Mouse (Mus musculus) forebrain, embryonic 13.5 days (tissue): ENCODE data around the gene Tango2. TPM values are rescaled to one million over a fixed set of nuclear protein-coding genes. Genes with fewer than 3 reads are reported as not detected.
A peak's percentile ranks its signal among the peaks of the same experiment; 100 is the strongest.

Experiments
- ATAC-seq: fragments of 200-750 bp; cut with Nextera tagmentation; 2 replicates; pipeline ENCODE4 v1.8.0; 2017
- H3K27ac ChIP-seq: fragments of 300-500 bp; sonication (generic); 2 replicates; pipeline ENCODE4 v1.5.1; 2015; ENCODE audit warnings: inconsistent platforms, mild to moderate bottlenecking, moderate library complexity
- H3K27me3 ChIP-seq: fragments of 300-500 bp; sonication (generic); 2 replicates; pipeline ENCODE4 v1.6.1; 2015; ENCODE audit warnings: mild to moderate bottlenecking, inconsistent platforms
- H3K36me3 ChIP-seq: fragments of 300-500 bp; sonication (generic); 2 replicates; pipeline ENCODE4 v1.6.1; 2015; ENCODE audit warnings: mild to moderate bottlenecking, inconsistent platforms; ENCODE audit not compliant: poor library complexity, severe bottlenecking
- H3K4me1 ChIP-seq: fragments of 300-500 bp; sonication (generic); 2 replicates; pipeline ENCODE4 v1.6.1; 2015; ENCODE audit warnings: inconsistent platforms
- H3K4me2 ChIP-seq: fragments of 300-500 bp; sonication (generic); 2 replicates; pipeline ENCODE4 v1.6.1; 2015; ENCODE audit warnings: inconsistent platforms, mild to moderate bottlenecking, moderate library complexity
- H3K4me3 ChIP-seq: fragments of 300-500 bp; sonication (generic); 2 replicates; pipeline ENCODE4 v1.5.1; 2015; ENCODE audit warnings: mild to moderate bottlenecking, inconsistent platforms
- H3K9ac ChIP-seq: fragments of 300-500 bp; sonication (generic); 2 replicates; pipeline ENCODE4 v1.6.1; 2015; ENCODE audit warnings: mild to moderate bottlenecking, inconsistent platforms
- H3K9me3 ChIP-seq: fragments of 300-500 bp; sonication (generic); replicated peaks from 2 replicates; pipeline ENCODE4 v1.6.1; 2016; ENCODE audit warnings: inconsistent platforms
- WGBS: fragments of 180-500 bp; shearing (Covaris S2); methylation state at CpG from one replicate; pipeline ENCODE4 v1.1.7; 2015; 5-methylcytosine and 5-hydroxymethylcytosine counted together
- polyA plus RNA-seq: library from polyadenylated mRNA; unstranded; fragments of >200 nt; fragmentation: Nextera tagmentation; extraction: Ambion mirVana; gene quantifications from 2 replicates; pipeline ENCODE4 v1.2.1, GENCODE M21; 2015

Gene Tango2
- polyA plus RNA-seq, result 59.2 and 63.2 TPM in 2 replicates

GRCm38 (mm10) chr16:18347931-18348600 lies at the start of gene Tango2, which contains the start of gene Arvcf:
Tango2 (minus strand) TSS chr16:18348103.
Arvcf (plus strand) TSS chr16:18348182.
- peak within 1 kb of the TSS; percentile 40; the same call in 1 of the 2 replicates for H3K27ac ChIP-seq
- ATAC-seq, result peak; percentile 88
- peaks cover 2% of the 10 kb centered on the region for H3K36me3 ChIP-seq

GRCm38 (mm10) chr16:18396791-18397621 lies 49.1 kb upstream of the Tango2 start:
- no peaks in the 10 kb centered on the region for H3K27me3 ChIP-seq
- 94% methylated on average over 27 of the region's 27 CpGs for WGBS
- peaks cover 85% of the 10 kb centered on the region for H3K4me1 ChIP-seq
- H3K4me3 ChIP-seq, result no peak overlapping the region
- H3K9ac ChIP-seq, result no peak overlapping the region
- no peak for ATAC-seq
- 0 out of 2 replicates have a peak overlapping the region, but pooled peaks have one; percentile 91 for H3K27ac ChIP-seq
- H3K4me2 ChIP-seq, result no peak overlapping the region
- H3K36me3 ChIP-seq, result peaks cover 59% of the 10 kb centered on the region
- no peaks in the 10 kb centered on the region for H3K9me3 ChIP-seq

More at GRCm38 (mm10) chr16:18347931-18348600, at the start of gene Tango2, which contains the start of gene Arvcf:
- H3K4me1 ChIP-seq, result peaks cover 44% of the 10 kb centered on the region
- WGBS, result under 1% methylated on average over 42 of the region's 44 CpGs
- H3K9ac ChIP-seq, result peak within 1 kb of the TSS; percentile 89
- H3K4me2 ChIP-seq, result peak within 1 kb of the TSS; percentile 86
- no peaks in the 10 kb centered on the region for H3K27me3 ChIP-seq
- H3K9me3 ChIP-seq, result no peaks in the 10 kb centered on the region
- peak within 1 kb of the TSS; percentile 85 for H3K4me3 ChIP-seq

- Histone ChIP-seq H3K4me1 (peaks cover 78% of the 10 kb centered on the region), H3K4me3 (0 out of 2 replicates have a peak overlapping the region, but pooled peaks have one; percentile 12), H3K9me3 (no peaks in the 10 kb centered on the region), H3K4me2 (peak overlapping the region; percentile 73), H3K27me3 (no peaks in the 10 kb centered on the region), H3K27ac (peak overlapping the region; percentile 91), H3K36me3 (peaks cover 50% of the 10 kb centered on the region), H3K9ac (peak overlapping the region; percentile 30; the same call in 1 of the 2 replicates)
- 50% methylated on average over 2 of the region's 2 CpGs for WGBS
- no peak for ATAC-seq
Observed at GRCm38 (mm10) chr16:18396201-18396600, 48.3 kb upstream of the Tango2 start.

- Histone ChIP-seq H3K36me3 (peaks cover 45% of the 10 kb centered on the region), H3K4me2 (peak overlapping the region; percentile 73), H3K27ac (peak overlapping the region; percentile 91), H3K4me1 (peaks cover 73% of the 10 kb centered on the region), H3K4me3 (peak overlapping the region; percentile 14; the same call in 1 of the 2 replicates), H3K9ac (0 out of 2 replicates have a peak overlapping the region, but pooled peaks have one; percentile 30), H3K9me3 (no peaks in the 10 kb centered on the region), H3K27me3 (no peaks in the 10 kb centered on the region)
- 19% methylated on average over 6 of the region's 7 CpGs for WGBS
- no peak for ATAC-seq
Observed at GRCm38 (mm10) chr16:18395620-18396036, 47.7 kb upstream of the Tango2 start.

GRCm38 (mm10) chr16:18394777-18395619 lies 47.1 kb upstream of the Tango2 start:
- peak overlapping the region; percentile 91 for H3K27ac ChIP-seq
- H3K4me2 ChIP-seq, result peak overlapping the region; percentile 73
- peak; percentile 34; the same call in 1 of the 2 replicates for ATAC-seq
- H3K9ac ChIP-seq, result peak overlapping the region; percentile 59
- H3K27me3 ChIP-seq, result no peaks in the 10 kb centered on the region
- H3K9me3 ChIP-seq, result no peaks in the 10 kb centered on the region
- 11% methylated on average over 11 of the region's 11 CpGs for WGBS
- peak overlapping the region; percentile 19 for H3K4me3 ChIP-seq
- peaks cover 38% of the 10 kb centered on the region for H3K36me3 ChIP-seq
- H3K4me1 ChIP-seq, result peaks cover 66% of the 10 kb centered on the region

- no peak for ATAC-seq
- H3K9me3 ChIP-seq, result no peaks in the 10 kb centered on the region
- H3K4me2 ChIP-seq, result peak overlapping the region; percentile 73
- H3K36me3 ChIP-seq, result peaks cover 29% of the 10 kb centered on the region
- no peaks in the 10 kb centered on the region for H3K27me3 ChIP-seq
- peak overlapping the region; percentile 70 for H3K4me3 ChIP-seq
- H3K4me1 ChIP-seq, result peaks cover 62% of the 10 kb centered on the region
- 46% methylated on average over 3 of the region's 3 CpGs for WGBS
- H3K27ac ChIP-seq, result peak overlapping the region; percentile 91
- H3K9ac ChIP-seq, result peak overlapping the region; percentile 91
Observed at GRCm38 (mm10) chr16:18394056-18394455, 46.2 kb upstream of the Tango2 start.

- Histone ChIP-seq H3K27me3 (no peaks in the 10 kb centered on the region), H3K9ac (peak overlapping the region; percentile 91), H3K27ac (peak overlapping the region; percentile 91), H3K4me1 (peaks cover 62% of the 10 kb centered on the region), H3K4me2 (peak overlapping the region; percentile 73), H3K9me3 (no peaks in the 10 kb centered on the region), H3K36me3 (peaks cover 24% of the 10 kb centered on the region), H3K4me3 (peak overlapping the region; percentile 70)
- WGBS, result 41% methylated on average over 5 of the region's 5 CpGs
- ATAC-seq, result no peak
Observed at GRCm38 (mm10) chr16:18393595-18393994, 45.7 kb upstream of the Tango2 start.

GRCm38 (mm10) chr16:18392469-18393426 lies 44.8 kb upstream of the Tango2 start:
- no peaks in the 10 kb centered on the region for H3K9me3 ChIP-seq
- peaks cover 16% of the 10 kb centered on the region for H3K36me3 ChIP-seq
- H3K27ac ChIP-seq, result peak overlapping the region; percentile 91
- WGBS, result 0% methylated on average over 46 of the region's 63 CpGs
- peak; percentile 79 for ATAC-seq
- peak overlapping the region; percentile 70 for H3K4me3 ChIP-seq
- peak overlapping the region; percentile 73 for H3K4me2 ChIP-seq
- peak overlapping the region; percentile 91 for H3K9ac ChIP-seq
- H3K27me3 ChIP-seq, result no peaks in the 10 kb centered on the region
- H3K4me1 ChIP-seq, result peaks cover 66% of the 10 kb centered on the region

GRCm38 (mm10) chr16:18391728-18392127 lies 43.8 kb upstream of the Tango2 start:
- Histone ChIP-seq H3K4me1 (peaks cover 74% of the 10 kb centered on the region), H3K27ac (peak overlapping the region; percentile 91), H3K36me3 (peaks cover 6% of the 10 kb centered on the region), H3K9ac (no peak overlapping the region), H3K4me2 (no peak overlapping the region), H3K9me3 (no peaks in the 10 kb centered on the region), H3K27me3 (no peaks in the 10 kb centered on the region), H3K4me3 (0 out of 2 replicates have a peak overlapping the region, but pooled peaks have one; percentile 70)
- WGBS, result 85% methylated on average over 3 of the region's 3 CpGs
- ATAC-seq, result no peak

- H3K4me1 ChIP-seq, result peaks cover 74% of the 10 kb centered on the region
- WGBS, result 94% methylated on average over 3 of the region's 3 CpGs
Observed at GRCm38 (mm10) chr16:18391127-18391526, 43.2 kb upstream of the Tango2 start.

More at GRCm38 (mm10) chr16:18391127-18391526, 43.2 kb upstream of the Tango2 start:
- H3K4me2 ChIP-seq, result no peak overlapping the region
- H3K9ac ChIP-seq, result no peak overlapping the region
- ATAC-seq, result no peak
- H3K36me3 ChIP-seq, result no peaks in the 10 kb centered on the region
- no peaks in the 10 kb centered on the region for H3K27me3 ChIP-seq
- no peak overlapping the region for H3K27ac ChIP-seq
- no peak overlapping the region for H3K4me3 ChIP-seq
- no peaks in the 10 kb centered on the region for H3K9me3 ChIP-seq
